Mouse (Mus musculus): ENCODE results near the gene Tcf12.

The Tcf12 gene

DNA sequence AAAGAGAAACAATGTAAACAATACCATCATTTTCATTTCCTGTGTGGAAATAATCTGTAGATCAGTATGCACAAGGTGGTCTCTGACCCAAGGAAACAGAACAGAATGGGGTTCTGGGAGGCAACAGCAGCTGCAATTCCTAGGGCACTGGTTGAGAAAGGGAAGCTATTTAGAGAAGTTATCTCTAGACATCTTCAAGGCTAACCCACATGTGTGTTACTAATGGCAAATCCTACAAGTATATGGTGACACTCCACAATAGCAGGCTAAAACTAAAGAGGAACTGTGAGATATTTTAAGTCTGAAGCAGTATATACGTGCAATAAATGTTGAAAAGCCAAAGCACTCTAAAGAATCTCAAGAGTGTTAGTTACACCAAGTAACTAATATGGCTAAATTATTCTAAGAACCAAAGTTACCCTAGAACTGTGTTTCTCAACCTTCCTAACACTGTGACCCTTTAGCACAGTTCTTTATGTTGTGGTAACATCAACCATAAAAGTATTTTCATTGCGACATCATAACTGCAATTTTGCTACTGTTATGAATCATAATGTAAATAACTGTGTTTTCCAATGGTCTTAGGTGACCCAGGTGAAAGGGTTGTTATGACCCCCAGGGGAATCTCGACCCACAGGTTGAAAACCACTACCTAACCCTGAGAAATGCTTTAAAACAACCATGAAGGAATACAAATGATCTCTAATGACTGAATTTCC is 22.6 kb downstream of the Tcf12 start:
- DNase-seq (ENCODE audit: extremely low spot score), result no peak

DNA sequence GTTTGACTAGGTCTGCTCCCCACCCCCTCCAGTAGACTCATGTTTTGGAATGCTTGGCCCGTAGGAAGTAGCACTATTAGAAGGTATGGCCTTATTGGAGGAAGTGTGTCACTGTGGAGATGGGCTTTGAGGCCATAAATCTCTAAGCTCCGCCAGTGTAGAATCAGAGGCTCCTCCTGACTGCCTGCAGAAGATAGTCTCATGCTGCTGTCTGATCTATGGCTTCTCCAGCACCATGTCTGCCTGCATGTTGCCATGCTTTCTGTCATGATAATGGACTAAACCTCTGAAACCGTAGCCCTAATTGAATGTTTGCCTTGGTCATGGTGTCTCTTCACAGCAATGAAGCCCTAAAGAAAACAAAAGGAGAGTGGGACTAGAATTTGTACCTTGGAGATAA is 26.7 kb downstream of the Tcf12 start:
- DNase-seq (ENCODE audit: extremely low spot score), result no peak

DNA sequence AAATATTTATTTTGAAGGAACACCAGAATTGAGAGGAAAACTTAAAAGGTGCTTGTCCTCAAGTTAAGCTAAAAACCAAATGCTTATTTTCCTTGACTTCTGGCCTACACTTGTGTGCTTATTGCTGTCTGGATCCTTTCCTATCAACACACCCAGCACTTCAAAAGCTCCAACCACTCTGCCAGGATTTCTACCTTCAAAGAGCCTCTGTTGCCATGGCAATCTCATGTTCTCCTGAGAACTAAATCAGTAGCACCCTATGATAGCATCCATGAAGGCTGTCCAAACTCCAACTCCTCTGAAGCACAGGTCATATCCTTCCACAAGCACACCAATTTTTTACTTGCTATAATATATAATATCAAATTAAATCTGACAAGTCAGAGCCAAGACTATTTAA is 27.5 kb downstream of the Tcf12 start:
- DNase-seq (ENCODE audit: extremely low spot score), result no peak

DNA sequence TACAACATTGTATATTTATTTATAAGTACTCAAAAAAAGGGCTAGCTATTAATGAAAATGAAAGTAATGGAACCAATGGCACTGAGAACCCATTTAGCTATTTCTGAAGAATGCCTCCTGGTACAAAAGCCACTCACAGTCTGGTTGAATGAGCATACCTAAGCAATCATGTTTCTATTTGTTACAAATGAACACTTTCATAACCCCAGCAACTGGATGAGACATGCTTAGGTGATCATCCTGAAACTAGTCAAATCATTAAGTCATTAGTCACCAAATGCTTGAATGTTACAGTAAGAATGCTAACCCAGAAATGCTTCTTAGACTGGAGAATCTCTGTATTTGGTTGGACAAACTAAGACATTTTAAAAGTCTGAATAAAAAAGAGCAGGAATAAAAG is 35.5 kb downstream of the Tcf12 start:
- DNase-seq (ENCODE audit: extremely low spot score), result no peak

DNA sequence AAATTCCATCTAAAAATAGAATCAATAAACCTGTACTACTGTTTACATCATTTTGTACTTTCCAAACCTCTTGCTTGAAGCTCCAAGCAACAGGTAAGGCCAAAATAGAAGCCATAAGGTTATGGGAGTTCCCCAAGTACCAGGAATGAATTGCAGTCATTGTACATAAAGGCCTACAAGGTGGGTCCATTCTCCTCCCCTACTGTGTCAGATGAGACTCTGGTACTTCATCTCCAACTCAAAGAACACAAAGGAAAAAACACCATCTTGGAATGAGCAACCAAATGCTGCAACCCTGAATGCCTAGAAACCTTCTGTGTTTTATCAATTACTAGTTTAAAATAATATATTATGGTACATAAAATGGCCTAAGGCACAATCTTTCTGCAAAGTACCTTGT is 45.5 kb downstream of the Tcf12 start:
- no peak for DNase-seq (ENCODE audit: extremely low spot score)

DNA sequence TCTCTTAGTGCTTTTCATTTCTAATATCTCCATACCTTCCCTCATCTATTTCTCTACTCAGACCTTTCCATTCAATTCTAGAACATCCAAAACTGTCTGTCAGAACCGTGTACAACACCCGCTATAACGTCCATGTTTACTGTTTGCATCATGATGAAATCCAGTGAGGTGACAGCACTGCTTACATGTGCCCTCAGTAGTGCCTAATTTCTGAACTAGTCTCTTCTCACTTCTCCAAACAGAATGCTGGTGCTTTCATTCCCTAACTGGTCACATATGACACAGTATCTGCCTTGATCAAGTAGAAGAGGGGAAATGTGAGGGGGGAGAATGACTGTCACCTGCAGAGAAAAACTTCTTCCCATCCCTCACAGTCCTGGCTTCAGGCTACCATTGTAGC is 58.5 kb downstream of the Tcf12 start:
- DNase-seq (ENCODE audit: extremely low spot score), result no peak

DNA sequence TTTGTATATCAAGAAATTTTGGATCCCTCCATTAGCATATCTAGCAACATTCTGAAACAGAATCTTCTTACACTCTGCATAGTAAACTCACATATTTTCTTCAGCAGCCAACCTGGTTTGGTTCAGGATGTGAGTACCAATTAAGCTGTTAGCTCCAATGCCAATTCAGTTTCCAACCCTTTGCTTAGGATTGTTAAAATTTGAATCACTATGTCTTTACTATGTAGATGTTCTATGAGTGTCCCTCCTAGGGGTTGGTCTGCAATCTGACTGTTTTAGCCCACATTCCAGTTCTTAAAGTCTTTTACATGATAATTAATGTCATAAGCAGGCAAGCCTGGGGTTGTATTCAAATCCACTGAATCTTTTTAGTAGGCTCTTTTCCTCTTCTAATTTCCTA is 71.5 kb downstream of the Tcf12 start:
- DNase-seq (ENCODE audit: extremely low spot score), result no peak

DNA sequence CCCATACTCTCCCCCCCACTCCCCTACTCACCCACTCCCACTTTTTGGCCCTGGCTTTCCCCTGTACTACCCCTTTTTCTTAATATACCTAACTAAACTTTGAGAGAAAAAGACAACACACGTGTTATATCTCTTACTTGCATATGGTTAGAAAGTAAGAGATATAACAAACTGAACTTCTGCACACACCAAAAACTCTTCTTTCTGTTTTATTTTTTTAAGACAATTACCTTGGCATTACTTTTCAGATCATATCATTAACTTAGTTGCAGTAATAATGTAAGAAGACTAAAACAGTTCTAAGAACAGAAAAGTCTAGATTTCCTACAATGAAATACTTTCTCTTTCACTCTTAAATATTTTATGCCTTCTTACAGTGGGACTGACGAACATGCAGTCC is 72.3 kb downstream of the Tcf12 start:
- no peak for DNase-seq (ENCODE audit: extremely low spot score)

DNA sequence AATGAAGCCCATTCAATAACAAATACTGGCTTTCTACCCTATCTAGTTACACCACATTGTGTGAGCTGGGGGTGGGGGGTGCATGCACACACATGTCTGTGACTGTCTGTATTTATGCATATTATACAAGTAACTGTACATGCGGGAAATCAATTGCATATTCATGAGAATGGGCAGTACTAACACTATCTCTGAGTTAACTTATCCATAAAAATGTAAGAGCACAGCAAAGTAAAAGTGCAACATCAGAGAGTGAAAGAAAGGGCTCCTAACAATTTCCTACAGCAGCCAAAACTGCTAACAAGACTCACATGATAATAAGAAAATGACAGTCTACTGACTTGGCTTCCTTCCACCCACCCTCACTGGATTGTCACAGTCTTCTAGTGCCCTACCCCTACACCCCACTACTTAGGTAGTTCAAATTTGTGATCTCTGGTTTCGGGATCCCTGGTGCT is 74.6 kb downstream of the Tcf12 start:
- DNase-seq (ENCODE audit: extremely low spot score), result no peak

DNA sequence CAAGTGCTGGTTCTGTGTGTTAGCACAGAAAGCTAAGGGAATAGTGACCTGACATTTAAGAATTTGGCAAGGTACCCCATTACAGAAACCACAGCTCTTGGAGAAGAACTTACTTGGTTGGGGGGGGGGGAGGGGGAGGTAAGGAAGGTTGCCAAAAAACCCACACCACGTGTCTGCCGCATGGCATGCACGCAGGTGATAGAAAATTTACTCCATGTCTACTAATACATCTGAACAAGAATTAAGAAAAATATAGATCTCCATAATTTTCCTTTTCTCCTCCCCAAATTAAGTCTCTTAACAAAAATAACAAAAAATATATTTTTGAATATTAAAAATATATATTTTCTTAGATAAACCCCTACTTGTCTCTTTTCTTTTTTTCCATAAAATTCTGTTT is 75.4 kb downstream of the Tcf12 start:
- no peak for DNase-seq (ENCODE audit: extremely low spot score)

DNA sequence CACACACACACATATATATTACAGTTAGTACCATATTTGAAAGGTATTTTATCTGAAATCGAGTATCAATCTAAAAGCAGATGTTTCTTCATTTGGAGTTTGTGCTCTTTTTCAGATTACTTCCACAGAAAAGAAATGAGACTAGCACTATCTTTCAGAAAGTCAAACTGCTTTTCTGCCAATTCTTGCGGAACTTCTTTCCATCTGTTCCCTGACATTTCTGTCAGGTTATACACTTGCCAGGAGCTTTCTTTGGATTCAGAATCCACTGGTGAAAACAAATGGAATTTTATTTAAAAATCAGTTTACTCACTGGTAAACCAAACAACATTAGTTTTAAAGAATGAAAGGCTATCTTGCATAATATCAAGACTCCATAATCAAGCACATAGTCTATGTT is 78.4 kb downstream of the Tcf12 start:
- no peak for DNase-seq (ENCODE audit: extremely low spot score)

DNA sequence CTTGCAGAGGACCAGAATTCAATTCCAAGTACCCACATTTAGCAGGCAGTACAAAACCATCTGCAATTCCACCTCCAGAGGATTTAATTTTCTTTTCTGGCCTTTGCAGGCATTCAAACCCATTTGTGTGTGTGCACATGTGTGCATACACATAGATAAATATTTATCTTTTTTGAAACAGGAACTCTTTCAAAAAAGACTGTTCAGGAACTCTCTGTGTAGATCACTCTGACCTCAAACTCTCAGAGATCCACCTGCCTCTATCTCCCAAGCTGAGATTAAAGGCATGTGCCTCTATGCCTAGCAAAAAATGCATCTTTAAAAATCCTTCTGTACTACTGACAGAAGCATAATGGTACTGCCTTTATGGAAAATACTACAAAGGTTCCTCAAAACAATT is 81.4 kb downstream of the Tcf12 start:
- DNase-seq (ENCODE audit: extremely low spot score), result no peak

DNA sequence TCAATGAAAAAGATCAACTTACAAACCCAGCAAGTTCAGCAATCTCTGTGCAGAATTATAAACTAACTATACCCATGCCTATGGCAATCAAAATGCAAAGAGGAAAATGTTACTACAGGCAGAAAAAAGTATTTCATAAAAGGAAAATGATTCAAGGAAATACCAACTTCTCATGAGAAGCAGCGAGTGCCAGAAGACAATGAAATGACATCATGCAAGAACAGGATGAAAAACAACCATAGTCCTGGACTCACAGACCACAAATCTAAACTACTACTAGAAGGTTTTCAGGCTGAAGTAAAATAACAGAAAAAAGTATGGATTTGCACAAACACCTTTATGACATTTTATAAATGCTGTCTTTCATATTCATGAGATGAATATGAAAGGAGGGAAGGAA is 82.1 kb downstream of the Tcf12 start:
- DNase-seq (ENCODE audit: extremely low spot score), result no peak

DNA sequence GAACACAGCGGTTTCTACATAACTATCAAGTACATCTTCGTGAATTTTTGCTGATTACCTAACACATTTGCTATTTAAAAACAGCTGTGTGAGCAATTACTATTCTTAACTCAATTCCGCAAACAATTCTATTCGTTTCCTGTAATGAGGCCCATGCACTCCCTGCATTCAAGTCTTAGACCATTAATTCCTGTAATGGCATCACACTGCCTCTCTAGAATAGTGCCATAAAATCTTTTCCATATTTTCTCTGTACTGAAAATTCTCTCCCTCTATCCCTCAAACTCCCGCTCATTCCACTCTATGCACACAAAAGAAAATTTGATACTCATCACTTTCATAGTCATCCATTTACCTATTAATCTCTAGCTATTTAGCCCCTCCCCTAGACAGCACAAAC is 88.4 kb downstream of the Tcf12 start:
- no peak for DNase-seq (ENCODE audit: extremely low spot score)

DNA sequence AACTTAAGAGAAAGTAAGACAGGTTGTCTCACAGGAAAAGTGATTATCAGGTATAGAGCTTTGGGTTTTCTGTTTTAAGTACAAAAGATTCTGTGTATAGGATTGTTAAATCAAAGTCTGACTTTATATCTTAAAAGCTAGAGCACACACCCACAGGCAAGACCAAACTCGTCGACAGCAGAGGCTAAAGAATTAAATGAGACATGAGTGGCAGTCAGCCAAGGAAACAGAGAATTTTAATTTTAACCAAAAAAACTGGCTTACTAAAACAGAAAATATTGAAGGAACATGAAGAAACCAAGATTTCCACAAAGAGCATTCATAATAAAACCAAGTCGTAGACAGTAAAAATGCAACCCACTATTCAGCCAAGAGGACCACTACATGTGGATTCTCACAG is 90.2 kb downstream of the Tcf12 start:
- no peak for DNase-seq (ENCODE audit: extremely low spot score)

DNA sequence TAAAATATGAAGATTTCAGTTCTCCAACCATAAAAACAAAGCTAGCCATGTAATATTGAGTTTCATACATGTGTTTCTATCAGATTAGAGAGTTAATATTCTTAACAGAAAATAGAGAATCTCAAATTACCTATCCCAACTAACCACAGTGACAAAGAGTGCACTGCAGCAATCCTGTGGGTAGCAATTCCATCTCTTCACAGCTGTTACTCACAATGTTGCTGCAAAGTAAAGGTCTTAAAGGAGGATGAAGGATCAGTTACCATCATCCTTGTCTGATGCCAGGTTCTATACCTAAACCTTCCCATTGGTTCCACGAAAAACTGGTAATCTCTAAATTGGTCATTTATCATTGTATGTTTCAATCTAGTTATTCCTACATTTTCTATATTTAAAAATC is 95.7 kb downstream of the Tcf12 start:
- DNase-seq (ENCODE audit: extremely low spot score), result no peak

DNA sequence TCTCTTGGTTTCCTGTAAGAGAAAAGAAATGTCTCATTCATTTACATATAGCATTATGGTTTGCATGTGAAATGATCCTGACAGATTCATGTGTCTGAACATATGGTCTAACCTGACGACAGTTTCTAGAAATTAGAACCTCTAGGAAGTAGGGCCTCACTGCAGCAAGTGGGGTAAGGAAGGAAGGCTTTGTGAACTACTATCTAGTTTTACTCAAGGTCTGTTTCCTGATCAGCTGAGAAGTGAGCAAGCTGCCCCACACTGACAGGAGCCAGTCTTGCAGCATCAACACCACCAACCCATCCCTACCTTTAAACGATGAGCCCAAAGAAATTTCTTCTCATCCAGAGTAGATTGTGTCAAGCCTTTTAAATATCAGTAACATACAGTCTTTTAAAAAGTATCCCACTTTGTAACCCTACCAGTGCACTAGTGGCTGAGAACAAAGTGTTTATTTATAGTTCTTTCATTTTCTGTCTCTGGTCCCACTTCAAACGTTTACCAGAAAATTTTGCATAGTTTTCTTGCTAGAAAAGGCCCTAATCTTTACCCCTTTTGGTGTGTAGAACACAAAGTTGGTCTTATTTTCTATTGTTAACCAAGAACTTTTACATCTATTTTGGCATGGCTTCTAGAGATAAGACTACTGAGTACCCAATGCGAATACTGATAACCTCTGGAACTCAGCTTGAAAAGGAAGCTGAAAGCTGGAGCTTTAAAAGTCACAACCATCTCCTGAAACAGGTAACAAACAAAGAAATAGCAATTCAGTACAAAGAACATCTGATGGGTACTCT is 96.9 kb downstream of the Tcf12 start:
- DNase-seq (ENCODE audit: extremely low spot score), result no peak

DNA sequence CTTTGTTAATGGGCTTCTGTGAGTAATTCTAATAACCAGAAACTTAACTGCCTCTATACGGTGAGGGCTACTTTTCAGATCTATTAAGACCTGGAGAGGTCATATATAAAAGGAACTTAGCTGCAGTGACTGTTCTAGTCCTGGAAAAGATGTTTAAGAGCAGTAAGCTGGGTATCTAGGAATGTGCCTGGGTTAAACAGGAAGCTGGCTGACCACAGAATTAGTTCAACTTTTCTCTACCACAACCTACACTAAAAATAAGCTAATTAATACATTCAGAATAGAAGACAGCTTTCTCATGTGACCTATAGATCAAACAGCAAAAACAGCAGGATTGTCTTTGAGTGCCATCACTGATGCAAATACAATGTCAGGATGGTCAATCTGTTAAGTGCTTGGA is 98.1 kb downstream of the Tcf12 start:
- no peak for DNase-seq (ENCODE audit: extremely low spot score)

DNA sequence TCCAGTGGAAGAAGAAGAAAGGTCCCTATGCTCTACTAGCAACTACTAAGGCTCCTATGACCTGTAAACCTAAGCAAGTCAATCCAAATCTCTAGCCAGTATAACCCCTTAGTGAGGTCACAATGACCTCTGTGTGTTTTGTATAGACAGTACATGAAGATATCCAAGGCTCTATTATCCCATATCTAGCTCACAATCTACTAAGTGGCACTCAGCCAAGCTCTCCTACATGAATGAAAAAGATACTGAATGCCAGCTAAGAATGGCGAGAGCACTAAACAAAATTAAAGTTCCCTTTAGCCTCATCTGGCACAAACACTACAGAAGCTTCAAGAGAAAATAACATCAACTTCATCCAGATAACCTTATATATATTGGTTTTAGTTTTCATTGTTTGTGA is 103.0 kb downstream of the Tcf12 start:
- no peak for DNase-seq (ENCODE audit: extremely low spot score)

DNA sequence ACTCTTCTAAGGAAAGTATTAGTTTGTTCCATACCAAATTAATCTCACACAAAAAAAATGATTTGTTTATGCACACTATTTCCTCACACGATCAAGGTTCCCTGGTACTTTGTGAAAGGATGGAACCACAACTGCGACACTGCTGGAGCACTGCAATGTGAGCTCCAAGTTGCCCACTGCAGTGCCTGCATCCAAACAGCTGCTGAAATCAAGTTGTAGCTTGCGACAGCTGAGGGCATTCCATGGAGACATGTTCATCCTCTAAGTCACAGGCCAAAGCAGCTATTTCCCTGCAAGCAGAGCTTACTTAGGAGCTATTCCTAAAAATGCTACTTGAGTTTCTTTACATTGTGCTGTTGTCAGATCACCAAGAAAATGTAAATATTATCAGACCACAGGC is 120.5 kb downstream of the Tcf12 start:
- DNase-seq (ENCODE audit: extremely low spot score), result no peak

DNA sequence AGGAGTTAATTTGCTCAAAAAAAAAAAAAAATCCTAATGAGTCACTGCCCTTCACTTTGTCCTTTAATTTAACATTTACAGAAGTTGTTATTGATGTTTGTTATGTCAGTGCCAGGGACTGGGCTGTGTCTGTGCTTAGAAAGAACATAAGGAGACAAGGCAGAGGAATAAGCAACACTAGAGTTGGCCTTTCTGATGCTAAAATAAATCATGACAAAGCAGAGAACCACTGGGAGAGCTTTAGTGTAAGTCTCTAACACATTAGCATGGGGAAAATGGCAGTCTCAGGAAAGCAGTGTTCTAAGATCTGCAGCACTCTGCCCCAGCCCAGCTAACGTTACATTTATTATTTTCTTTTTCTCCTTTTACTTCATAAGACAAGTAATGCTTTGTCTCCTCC is 121.3 kb downstream of the Tcf12 start:
- no peak for DNase-seq (ENCODE audit: extremely low spot score)

DNA sequence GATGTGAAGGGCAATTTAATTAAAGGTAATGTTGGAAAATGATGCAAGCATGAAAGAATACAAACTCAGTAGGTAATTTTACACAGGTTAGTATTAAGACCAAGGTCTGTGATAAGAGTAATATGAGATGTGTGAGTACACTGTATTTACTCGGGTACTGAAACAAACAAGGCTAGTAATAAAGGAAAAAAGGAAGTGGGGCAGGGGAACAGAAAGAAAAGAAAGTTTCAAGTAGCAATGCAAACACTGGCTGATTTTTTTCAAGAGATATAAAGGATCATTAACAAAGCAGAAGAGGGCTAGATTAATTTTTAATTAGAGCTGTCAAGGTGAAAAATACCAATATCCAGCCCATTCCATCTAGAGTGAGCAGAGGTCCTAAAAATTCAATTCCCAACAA is 122.0 kb downstream of the Tcf12 start:
- no peak for DNase-seq (ENCODE audit: extremely low spot score)

DNA sequence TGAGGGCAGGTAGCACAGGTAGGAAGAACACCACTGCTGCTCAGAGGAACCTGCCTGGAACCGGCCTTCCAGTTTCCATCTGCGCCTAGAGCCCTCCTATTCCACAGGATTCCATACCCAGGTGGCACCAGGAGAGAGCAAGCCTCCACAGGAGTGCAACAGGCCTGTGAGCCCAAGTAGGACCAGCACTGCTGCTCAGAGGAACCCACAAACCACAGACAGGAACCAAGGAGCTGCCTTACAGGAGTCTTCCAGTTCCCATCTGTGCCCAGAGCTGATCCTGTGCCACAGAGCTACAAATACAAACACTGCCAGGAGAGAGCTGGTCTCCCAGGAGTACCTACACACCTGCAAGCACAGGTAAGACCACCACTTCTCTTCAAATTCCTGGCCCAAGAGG is 125.0 kb downstream of the Tcf12 start:
- DNase-seq (ENCODE audit: extremely low spot score), result no peak

DNA sequence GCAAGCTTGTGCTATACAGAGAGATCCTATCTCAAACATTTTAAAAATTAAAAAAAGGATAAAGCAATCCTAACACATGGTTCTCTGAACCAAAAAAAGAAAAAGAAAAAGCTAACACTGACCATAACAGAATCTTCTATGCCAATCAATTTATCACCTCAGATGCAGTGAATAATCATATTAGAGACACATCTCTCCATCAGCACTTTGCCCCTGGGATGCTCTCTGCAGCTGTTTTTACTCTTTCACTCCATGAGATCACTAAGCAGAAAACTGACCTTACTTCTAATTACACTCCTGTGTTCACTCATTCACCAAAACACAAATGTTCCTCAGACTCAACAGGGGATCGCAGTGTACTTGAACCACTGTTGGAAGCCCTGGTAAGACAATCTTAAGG is 128.8 kb downstream of the Tcf12 start:
- DNase-seq (ENCODE audit: extremely low spot score), result no peak
